Mouse (Mus musculus) kidney, embryonic 16.5 days (tissue): ENCODE measurements around the gene Dscaml1. TPM values are rescaled to one million over a fixed set of nuclear protein-coding genes. Genes with fewer than 3 reads are reported as not detected.

Experiments
- ATAC-seq: fragments of 200-750 bp; cut with Nextera tagmentation; 2 replicates; pipeline ENCODE4 v1.8.0; 2017; ENCODE audit warnings: moderate TSS enrichment; ENCODE audit not compliant: low FRiP score, low TSS enrichment
- H3K27ac ChIP-seq: fragments of 300-500 bp; sonication (generic); 2 replicates; pipeline ENCODE4 v1.5.1; 2014; ENCODE audit warnings: low read length
- H3K27me3 ChIP-seq: fragments of 300-500 bp; sonication (generic); 2 replicates; pipeline ENCODE4 v1.6.1; 2014; ENCODE audit warnings: low read length, control low read depth, mixed read lengths; ENCODE audit not compliant: insufficient read depth
- H3K36me3 ChIP-seq: fragments of 300-500 bp; sonication (generic); 2 replicates; pipeline ENCODE4 v1.6.1; 2014; ENCODE audit warnings: low read length, control low read depth, mixed read lengths; ENCODE audit not compliant: insufficient read depth
- H3K4me1 ChIP-seq: fragments of 300-500 bp; sonication (generic); 2 replicates; pipeline ENCODE4 v1.6.1; 2014; ENCODE audit warnings: low read length, control low read depth, mixed read lengths; ENCODE audit not compliant: insufficient read depth
- H3K4me2 ChIP-seq: fragments of 300-500 bp; sonication (generic); replicated peaks from 2 replicates; pipeline ENCODE4 v1.6.1; 2014; ENCODE audit warnings: low read depth, low read length
- H3K4me3 ChIP-seq: fragments of 300-500 bp; sonication (generic); 2 replicates; pipeline ENCODE4 v1.5.1; 2014; ENCODE audit warnings: mild to moderate bottlenecking, low read length
- H3K9ac ChIP-seq: fragments of 300-500 bp; sonication (generic); replicated peaks from 2 replicates; pipeline ENCODE4 v1.6.1; 2014; ENCODE audit warnings: low read length
- H3K9me3 ChIP-seq: fragments of 300-500 bp; sonication (generic); 2 replicates; pipeline ENCODE4 v1.6.1; 2016; ENCODE audit warnings: low read length, control low read depth
- WGBS: fragments of 180-500 bp; shearing (Covaris S2); extraction: QIAGEN DNeasy Blood & Tissue Kit; methylation state at CpG from one replicate; pipeline ENCODE4 v1.1.7; 2014; 5-methylcytosine and 5-hydroxymethylcytosine counted together
- polyA plus RNA-seq: library from polyadenylated mRNA; unstranded; fragments of >200 nt; fragmentation: Nextera tagmentation; extraction: Ambion mirVana; gene quantifications from 2 replicates; pipeline ENCODE4 v1.2.1, GENCODE M21; 2015

The Dscaml1 gene
- polyA plus RNA-seq, 1 experiment from 2014 or later = 0.37 TPM

DNA sequence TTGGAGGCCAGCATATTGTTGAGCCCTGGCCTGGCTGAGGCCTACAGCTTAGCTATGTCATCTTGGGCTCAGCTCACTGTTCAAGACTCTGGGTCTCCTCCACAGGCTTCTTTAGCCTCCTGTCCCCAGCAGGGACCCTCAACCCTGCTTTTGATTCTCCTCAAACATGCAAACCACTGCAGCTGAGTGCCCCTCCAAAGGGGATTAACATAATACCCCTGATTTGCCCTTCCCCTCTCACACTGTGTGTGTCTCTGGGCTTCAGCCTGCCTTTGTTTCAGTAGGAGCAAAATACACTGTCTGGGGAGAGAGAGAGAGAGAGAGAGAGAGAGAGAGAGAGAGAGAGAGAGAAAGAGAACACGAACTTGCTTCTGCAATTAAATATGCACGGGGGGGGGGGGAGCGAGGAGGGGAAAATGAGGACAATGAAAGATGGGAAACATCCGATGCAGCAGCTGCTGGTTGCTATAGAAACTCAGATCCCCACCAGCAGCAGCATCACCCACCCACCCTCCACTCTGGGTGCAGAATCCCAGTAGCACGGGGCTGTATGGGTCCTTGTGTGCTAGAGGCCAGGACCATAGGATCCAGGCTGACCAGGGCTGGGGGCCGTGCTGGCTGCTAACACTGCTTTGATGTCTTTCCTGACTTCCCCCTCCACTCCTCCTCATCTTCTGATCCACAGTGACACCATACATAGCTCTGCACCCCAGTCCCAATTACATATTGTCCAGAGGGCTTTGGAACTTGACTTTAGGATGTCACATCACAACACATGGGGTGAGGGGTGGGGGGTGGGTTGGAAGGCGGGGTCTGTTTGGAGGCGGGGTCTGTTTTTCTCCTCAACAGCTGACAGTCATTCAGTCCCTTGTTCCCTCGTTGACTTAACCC lies 231.0 kb downstream of the Dscaml1 start:
- Histone ChIP-seq H3K4me3 (no peak overlapping the region), H3K27me3 (no peaks in the 10 kb centered on the region), H3K9ac (no peak overlapping the region), H3K4me1 (no peaks in the 10 kb centered on the region), H3K4me2 (no peak overlapping the region), H3K27ac (no peak overlapping the region), H3K9me3 (no peaks in the 10 kb centered on the region), H3K36me3 (no peaks in the 10 kb centered on the region)
- 21% methylated on average over 9 of the region's 9 CpGs for WGBS
- ATAC-seq = no peak

DNA sequence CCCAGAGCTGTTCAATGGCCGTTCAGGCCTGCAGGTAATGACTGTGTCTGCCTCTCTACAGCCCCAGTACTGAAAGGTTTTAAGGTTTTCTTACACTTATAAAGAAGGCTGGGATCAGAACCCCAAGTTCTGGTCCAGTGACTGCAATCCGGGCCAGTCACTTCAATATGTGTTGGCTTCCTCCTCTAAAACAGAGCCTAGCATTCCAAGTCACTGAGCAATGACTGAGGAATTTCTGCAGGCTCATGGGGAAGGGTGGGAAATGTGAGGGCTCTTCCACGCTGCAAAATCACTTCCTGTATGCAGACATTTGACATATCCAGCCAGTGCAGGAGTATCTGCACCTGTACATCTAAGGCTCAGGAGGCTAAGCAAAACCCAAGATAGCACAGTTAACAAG lies 233.8 kb downstream of the Dscaml1 start:
- Histone ChIP-seq H3K4me1 (peaks cover 7% of the 10 kb centered on the region; the same call in 1 of the 2 replicates), H3K27ac (no peak overlapping the region), H3K9me3 (no peaks in the 10 kb centered on the region), H3K36me3 (no peaks in the 10 kb centered on the region), H3K4me3 (no peak overlapping the region), H3K27me3 (no peaks in the 10 kb centered on the region), H3K9ac (no peak overlapping the region), H3K4me2 (no peak overlapping the region)
- ATAC-seq = no peak
- 58% methylated on average over 3 of the region's 3 CpGs for WGBS

DNA sequence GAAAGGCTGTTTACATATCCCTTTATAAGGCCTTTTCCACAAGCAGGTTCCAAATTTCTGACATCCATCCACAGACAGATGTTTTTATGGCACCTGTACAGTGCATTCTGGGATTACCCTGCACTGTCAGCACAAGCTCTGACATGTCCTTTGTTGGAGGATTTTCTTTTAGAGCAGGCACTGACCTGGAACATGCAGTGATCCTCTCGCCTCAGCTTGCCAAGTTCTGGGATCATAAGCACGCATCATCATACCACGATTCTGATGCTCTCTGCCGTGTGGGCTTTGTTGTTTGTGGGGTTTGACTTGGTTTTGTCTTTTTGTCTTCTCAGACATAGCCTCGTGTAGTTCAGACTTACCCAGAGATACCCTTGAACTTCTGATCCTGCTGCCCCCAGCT lies 236.0 kb downstream of the Dscaml1 start:
- WGBS = 80% methylated on average over 5 of the region's 5 CpGs
- no peak for ATAC-seq
- no peaks in the 10 kb centered on the region for H3K36me3 ChIP-seq
- no peak overlapping the region for H3K27ac ChIP-seq
- no peak overlapping the region for H3K4me2 ChIP-seq
- peaks cover 10% of the 10 kb centered on the region; the same call in 1 of the 2 replicates for H3K4me1 ChIP-seq
- no peak overlapping the region for H3K9ac ChIP-seq
- no peaks in the 10 kb centered on the region for H3K9me3 ChIP-seq
- H3K4me3 ChIP-seq = no peak overlapping the region
- no peaks in the 10 kb centered on the region for H3K27me3 ChIP-seq

DNA sequence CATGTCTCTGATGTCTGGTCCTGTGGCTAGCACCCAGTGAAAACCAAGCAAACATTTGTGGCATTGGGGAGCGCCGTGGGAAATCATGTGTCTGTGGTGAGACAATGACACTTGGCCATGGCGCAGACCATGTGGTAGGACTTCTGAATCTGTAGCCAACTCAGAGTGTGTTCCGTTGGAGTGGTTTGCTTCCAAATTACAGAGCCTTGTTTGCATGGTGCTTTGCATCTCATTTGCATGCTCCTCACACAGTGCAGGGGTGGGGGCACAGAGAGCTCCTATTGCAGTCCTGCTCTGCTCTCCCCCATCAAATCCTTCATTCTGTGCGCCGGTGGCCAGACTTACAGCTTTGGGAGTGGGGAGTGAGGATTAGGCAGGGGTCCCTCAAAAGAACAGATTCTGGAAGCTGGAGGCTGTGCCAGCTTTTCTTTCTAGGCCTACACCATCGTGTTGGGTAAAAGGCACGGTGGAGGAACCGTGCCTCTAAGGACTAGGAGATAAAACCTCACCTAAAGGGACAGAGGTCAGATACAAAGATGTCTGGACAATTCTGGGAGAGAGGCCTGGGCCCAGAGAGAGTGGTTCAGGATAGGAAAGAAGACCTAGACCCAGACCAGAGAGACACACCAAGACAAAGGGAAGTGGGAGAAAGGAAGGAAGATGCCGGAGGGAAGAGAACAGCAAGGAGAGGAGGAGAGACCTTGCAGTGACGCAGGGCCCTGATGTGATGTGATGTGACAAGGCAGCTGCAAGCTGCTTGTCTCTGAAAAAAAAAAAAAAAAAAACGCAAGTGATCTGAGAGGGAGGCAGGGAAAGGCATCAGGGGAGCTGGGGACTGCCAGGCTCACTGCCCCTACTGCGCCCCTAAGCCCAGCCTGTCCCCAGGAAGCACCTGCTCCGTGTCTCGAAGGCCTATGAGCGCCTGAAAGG lies 237.2 kb downstream of the Dscaml1 start:
- Histone ChIP-seq H3K4me2 (no peak overlapping the region), H3K4me3 (no peak overlapping the region), H3K36me3 (no peaks in the 10 kb centered on the region), H3K9ac (no peak overlapping the region; the same call in 1 of the 2 replicates), H3K27ac (no peak overlapping the region), H3K4me1 (peaks cover 10% of the 10 kb centered on the region; the same call in 1 of the 2 replicates), H3K27me3 (no peaks in the 10 kb centered on the region), H3K9me3 (no peaks in the 10 kb centered on the region)
- WGBS = 68% methylated on average over 16 of the region's 16 CpGs
- no peak for ATAC-seq

DNA sequence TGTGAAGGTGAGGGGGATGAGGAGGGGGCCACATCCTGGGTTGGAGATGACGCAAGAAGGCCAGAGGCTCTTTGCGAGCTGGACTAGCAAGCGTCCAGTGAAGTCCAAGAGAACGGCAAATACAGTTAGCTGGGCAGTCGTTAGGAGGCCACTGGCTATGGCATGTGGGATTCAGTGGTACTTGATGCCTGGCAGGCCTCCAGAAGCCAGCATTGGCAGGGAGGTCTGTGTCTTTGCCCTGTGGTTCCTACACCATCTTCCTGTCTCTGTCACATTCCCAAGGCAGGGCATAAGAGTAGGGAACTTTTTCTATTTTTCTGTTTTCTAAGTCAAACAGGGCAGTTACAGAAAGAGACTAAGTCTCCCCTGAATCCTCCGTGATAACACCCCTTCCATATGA lies 237.9 kb downstream of the Dscaml1 start:
- Histone ChIP-seq H3K27me3 (no peaks in the 10 kb centered on the region), H3K27ac (peak overlapping the region; percentile 20; the same call in 1 of the 2 replicates), H3K9me3 (no peaks in the 10 kb centered on the region), H3K4me1 (peaks cover 10% of the 10 kb centered on the region; the same call in 1 of the 2 replicates), H3K4me2 (no peak overlapping the region), H3K4me3 (no peak overlapping the region), H3K36me3 (no peaks in the 10 kb centered on the region), H3K9ac (no peak overlapping the region)
- 73% methylated on average over 6 of the region's 6 CpGs for WGBS
- ATAC-seq = no peak

DNA sequence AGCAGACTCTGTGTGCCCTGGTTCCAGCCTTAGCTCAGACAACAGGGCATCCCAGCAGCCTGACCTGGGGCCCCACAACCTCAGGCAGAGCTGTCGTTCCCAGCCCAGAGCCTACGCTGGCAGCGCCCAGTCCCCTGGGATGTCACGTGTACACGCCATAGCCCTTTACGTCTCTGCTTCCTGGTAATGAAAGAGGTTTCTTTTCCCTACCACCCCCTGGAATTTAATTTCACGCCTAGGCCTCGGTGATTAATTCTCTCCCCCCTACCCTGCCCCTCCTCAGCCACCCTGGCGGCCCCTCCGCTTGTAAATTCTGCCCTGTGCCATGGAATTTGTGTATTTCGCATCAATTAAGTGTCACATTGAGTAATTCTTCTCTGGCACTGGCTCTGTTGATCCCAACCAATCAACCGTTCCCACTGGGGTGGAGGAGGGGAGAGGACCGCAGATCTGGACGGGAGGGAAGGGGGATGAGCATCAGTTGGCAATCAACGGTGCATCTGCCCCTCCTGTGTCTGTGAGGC lies 238.5 kb downstream of the Dscaml1 start:
- ATAC-seq = peak; percentile 82
- H3K4me2 ChIP-seq = peak overlapping the region; percentile 28; the same call in 1 of the 2 replicates
- WGBS = 22% methylated on average over 15 of the region's 15 CpGs

DNA sequence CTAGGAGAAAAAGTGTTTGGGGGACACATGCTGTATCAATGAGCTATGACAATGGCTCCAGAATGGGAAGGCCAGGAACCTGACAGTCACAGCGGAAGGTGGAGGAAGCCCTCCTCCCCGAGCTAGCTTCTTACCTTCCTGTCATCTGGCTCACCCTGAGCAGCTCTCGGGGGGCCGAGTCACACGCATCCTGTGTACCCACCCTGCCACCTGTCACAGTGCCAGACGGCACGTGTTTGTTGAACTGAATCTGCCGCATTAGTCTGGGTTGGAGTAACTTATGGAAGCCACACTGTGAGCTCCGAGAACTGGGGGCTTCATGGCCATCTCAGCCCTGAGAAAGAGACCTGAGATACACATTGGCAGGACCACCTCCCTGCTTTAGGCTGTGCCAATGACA lies 249.5 kb downstream of the Dscaml1 start:
- ATAC-seq = no peak
- 83% methylated on average over 9 of the region's 9 CpGs for WGBS
- no peak overlapping the region for H3K4me2 ChIP-seq
- H3K9ac ChIP-seq = no peak overlapping the region
- H3K4me1 ChIP-seq = peaks cover 25% of the 10 kb centered on the region
- no peak overlapping the region for H3K4me3 ChIP-seq
- H3K36me3 ChIP-seq = no peaks in the 10 kb centered on the region
- no peak overlapping the region for H3K27ac ChIP-seq
- no peaks in the 10 kb centered on the region for H3K9me3 ChIP-seq
- no peaks in the 10 kb centered on the region; the same call in 1 of the 2 replicates for H3K27me3 ChIP-seq

More for the DNA sequence above, 238.5 kb downstream of the Dscaml1 start:
- no peaks in the 10 kb centered on the region for H3K9me3 ChIP-seq
- H3K36me3 ChIP-seq = no peaks in the 10 kb centered on the region
- no peak overlapping the region for H3K4me3 ChIP-seq
- peak overlapping the region; percentile 20; the same call in 1 of the 2 replicates for H3K27ac ChIP-seq
- peaks cover 10% of the 10 kb centered on the region; the same call in 1 of the 2 replicates for H3K4me1 ChIP-seq
- H3K9ac ChIP-seq = no peak overlapping the region; the same call in 1 of the 2 replicates
- H3K27me3 ChIP-seq = no peaks in the 10 kb centered on the region

DNA sequence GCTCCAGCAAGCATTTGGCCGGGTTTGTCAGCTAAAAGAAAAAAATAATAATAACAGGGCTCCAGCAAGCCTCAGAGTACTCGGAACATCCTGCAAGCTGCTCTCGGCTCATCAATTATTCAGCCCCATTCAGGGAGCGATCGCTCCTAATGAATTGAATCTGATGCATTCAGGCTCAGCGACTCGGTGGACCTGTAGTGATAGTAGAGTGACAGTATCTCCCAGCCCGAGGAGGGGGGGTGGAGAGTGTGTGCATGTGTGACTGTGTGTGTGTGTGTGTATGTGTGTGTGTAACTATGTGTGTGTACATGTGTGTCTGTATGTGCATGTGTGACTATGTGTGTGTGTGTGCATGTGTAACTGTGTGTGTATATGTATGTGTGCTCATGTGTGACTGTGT lies 250.2 kb downstream of the Dscaml1 start:
- Histone ChIP-seq H3K4me2 (no peak overlapping the region), H3K9ac (no peak overlapping the region), H3K4me1 (peaks cover 25% of the 10 kb centered on the region), H3K27me3 (no peaks in the 10 kb centered on the region; the same call in 1 of the 2 replicates), H3K9me3 (no peaks in the 10 kb centered on the region), H3K36me3 (no peaks in the 10 kb centered on the region), H3K4me3 (no peak overlapping the region), H3K27ac (no peak overlapping the region)
- ATAC-seq = no peak
- WGBS = 70% methylated on average over 8 of the region's 8 CpGs

DNA sequence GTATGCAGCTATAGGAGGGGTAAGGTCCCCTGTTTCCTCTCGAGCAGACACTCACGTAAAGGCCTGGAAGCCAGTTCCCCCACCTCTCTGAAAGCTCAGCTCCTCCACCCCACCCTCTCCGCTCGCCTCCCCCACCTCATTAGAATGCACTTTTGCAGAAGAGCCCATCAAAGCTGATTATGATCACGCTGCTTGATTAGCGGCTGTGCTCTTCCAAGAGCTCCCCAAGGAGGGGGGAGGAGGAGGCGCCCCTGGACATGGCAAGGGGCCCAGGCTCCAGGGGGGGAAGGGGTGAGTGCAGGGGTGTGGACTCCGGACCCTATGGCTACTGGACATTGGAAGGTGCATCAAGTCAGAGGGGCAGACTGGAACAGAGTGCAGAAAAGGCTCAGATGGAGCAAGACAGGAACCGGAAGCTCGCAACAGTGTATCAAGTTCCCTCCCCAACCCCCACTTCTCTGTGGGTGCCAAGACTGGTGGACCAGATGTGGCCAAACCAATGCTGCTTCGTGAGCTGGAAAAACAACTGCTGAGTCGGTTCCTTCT lies 250.9 kb downstream of the Dscaml1 start:
- Histone ChIP-seq H3K4me3 (no peak overlapping the region), H3K27me3 (no peaks in the 10 kb centered on the region; the same call in 1 of the 2 replicates), H3K4me1 (peaks cover 25% of the 10 kb centered on the region), H3K4me2 (peak overlapping the region; percentile 39), H3K9me3 (no peaks in the 10 kb centered on the region), H3K27ac (0 out of 2 replicates have a peak overlapping the region, but pooled peaks have one; percentile 22), H3K9ac (no peak overlapping the region), H3K36me3 (no peaks in the 10 kb centered on the region)
- ATAC-seq = peak; percentile 67; the same call in 1 of the 2 replicates
- WGBS = 19% methylated on average over 12 of the region's 12 CpGs
